Mouse (Mus musculus): ENCODE data around the gene Wdr46. TPM values are rescaled to one million over a fixed set of nuclear protein-coding genes. Genes with fewer than 3 reads are reported as not detected.
"Not testable (repeated sequence)": the region's sequence is repeated elsewhere in the genome, so short reads cannot be mapped to it uniquely, and the experiment has no call there.

Wdr46 gene
- polyA plus RNA-seq, 1 experiment from 2014 or later: 23.1 TPM

- not testable (repeated sequence) for H3K4me3 ChIP-seq (replicated peaks; ENCODE audit: low read length); ATAC-seq (ENCODE audit: insufficient read depth, low FRiP score); H3K4me2 ChIP-seq (ENCODE audit: low read depth, low read length); H3K9ac ChIP-seq (ENCODE audit: low read length); H3K27ac ChIP-seq (ENCODE audit: low read length); H3K36me3 ChIP-seq (ENCODE audit: control insufficient read depth, insufficient read depth, low read length); H3K9me3 ChIP-seq (replicated peaks; ENCODE audit: control insufficient read depth, low read length); H3K4me1 ChIP-seq (ENCODE audit: control insufficient read depth, insufficient read depth, low read length); H3K27me3 ChIP-seq (ENCODE audit: control insufficient read depth, insufficient read depth, low read length)
- 93% methylated on average over 2 of the region's 2 CpGs for WGBS
These were observed 56.6 kb downstream of the Wdr46 start for GRCm38 (mm10) chr17:33997025-33997424.

- H3K4me2 ChIP-seq (ENCODE audit: low read depth, low read length); H3K4me1 ChIP-seq (ENCODE audit: control insufficient read depth, insufficient read depth, low read length); ATAC-seq (ENCODE audit: insufficient read depth, low FRiP score); H3K4me3 ChIP-seq (replicated peaks; ENCODE audit: low read length); H3K9me3 ChIP-seq (replicated peaks; ENCODE audit: control insufficient read depth, low read length); H3K36me3 ChIP-seq (ENCODE audit: control insufficient read depth, insufficient read depth, low read length); H3K9ac ChIP-seq (ENCODE audit: low read length); H3K27ac ChIP-seq (ENCODE audit: low read length); H3K27me3 ChIP-seq (ENCODE audit: control insufficient read depth, insufficient read depth, low read length): not testable (repeated sequence)
- 53% methylated on average over 5 of the region's 5 CpGs for WGBS
These were observed 58.2 kb downstream of the Wdr46 start for GRCm38 (mm10) chr17:33998697-33999096.

Other genes starting within 250 kb of the Wdr46 start
- gene March2, start 222.0 kb upstream of the Wdr46 start, polyA plus RNA-seq (2015; fragmentation: Nextera tagmentation; extraction: Ambion mirVana): 56.0 and 58.8 TPM in 2 replicates
- gene Rab11b, start 180.1 kb upstream of the Wdr46 start, polyA plus RNA-seq (2015; fragmentation: Nextera tagmentation; extraction: Ambion mirVana): 212 and 237 TPM in 2 replicates
- gene Angptl4, start 158.8 kb upstream of the Wdr46 start, polyA plus RNA-seq (2015; fragmentation: Nextera tagmentation; extraction: Ambion mirVana): 25.8 and 30.7 TPM in 2 replicates
- 24.8 and 29.0 TPM in 2 replicates for gene Kank3, start 130.1 kb upstream of the Wdr46 start, polyA plus RNA-seq (2015; fragmentation: Nextera tagmentation; extraction: Ambion mirVana)
- 740 and 935 TPM in 2 replicates for gene Rps28, start 116.1 kb upstream of the Wdr46 start, polyA plus RNA-seq (2015; fragmentation: Nextera tagmentation; extraction: Ambion mirVana)
- gene Ndufa7, start 116.1 kb upstream of the Wdr46 start, polyA plus RNA-seq (2015; fragmentation: Nextera tagmentation; extraction: Ambion mirVana): 442 and 446 TPM in 2 replicates
- 52.0 and 54.0 TPM in 2 replicates for gene Cd320, start 97.6 kb upstream of the Wdr46 start, polyA plus RNA-seq (2015; fragmentation: Nextera tagmentation; extraction: Ambion mirVana)
- gene Gm7029, start 66.8 kb upstream of the Wdr46 start, polyA plus RNA-seq (2015; fragmentation: Nextera tagmentation; extraction: Ambion mirVana): not detected in 2 replicates
- 6.9 and 7.9 TPM in 2 replicates for gene Kifc1, start 50.0 kb upstream of the Wdr46 start, polyA plus RNA-seq (2015; fragmentation: Nextera tagmentation; extraction: Ambion mirVana)
- gene Platr17, start 35.5 kb upstream of the Wdr46 start, polyA plus RNA-seq (2015; fragmentation: Nextera tagmentation; extraction: Ambion mirVana): 0.39 and 0.40 TPM in 2 replicates
- 40.9 and 44.4 TPM in 2 replicates for gene Daxx, start 31.2 kb upstream of the Wdr46 start, polyA plus RNA-seq (2015; fragmentation: Nextera tagmentation; extraction: Ambion mirVana)
- 58.4 and 68.7 TPM in 2 replicates for gene Tapbp, start 24.8 kb upstream of the Wdr46 start, polyA plus RNA-seq (2015; fragmentation: Nextera tagmentation; extraction: Ambion mirVana)
- gene Zbtb22, start 24.8 kb upstream of the Wdr46 start, polyA plus RNA-seq (2015; fragmentation: Nextera tagmentation; extraction: Ambion mirVana): 11.4 and 12.5 TPM in 2 replicates
- 43.9 and 44.7 TPM in 2 replicates for gene Rgl2, start 11.1 kb upstream of the Wdr46 start, polyA plus RNA-seq (2015; fragmentation: Nextera tagmentation; extraction: Ambion mirVana)
- gene Pfdn6, start 317 bp upstream of the Wdr46 start, polyA plus RNA-seq (2015; fragmentation: Nextera tagmentation; extraction: Ambion mirVana): 133 and 147 TPM in 2 replicates
- 8.6 and 9.0 TPM in 2 replicates for gene B3galt4, start 10.8 kb downstream of the Wdr46 start, polyA plus RNA-seq (2015; fragmentation: Nextera tagmentation; extraction: Ambion mirVana)
- 42.6 and 45.0 TPM in 2 replicates for gene Vps52, start 15.2 kb downstream of the Wdr46 start, polyA plus RNA-seq (2015; fragmentation: Nextera tagmentation; extraction: Ambion mirVana)
- 1,606 and 1,631 TPM in 2 replicates for gene Rps18, start 15.3 kb downstream of the Wdr46 start, polyA plus RNA-seq (2015; fragmentation: Nextera tagmentation; extraction: Ambion mirVana)
- 107 and 140 TPM in 2 replicates for gene H2-K1, start 59.7 kb downstream of the Wdr46 start, polyA plus RNA-seq (2015; fragmentation: Nextera tagmentation; extraction: Ambion mirVana)
- gene Ring1, start 84.0 kb downstream of the Wdr46 start, polyA plus RNA-seq (2015; fragmentation: Nextera tagmentation; extraction: Ambion mirVana): 8.1 and 10.7 TPM in 2 replicates
- gene H2-Ke6, start 87.4 kb downstream of the Wdr46 start, polyA plus RNA-seq (2015; fragmentation: Nextera tagmentation; extraction: Ambion mirVana): 38.9 and 41.3 TPM in 2 replicates
- 194 and 195 TPM in 2 replicates for gene Slc39a7, start 91.0 kb downstream of the Wdr46 start, polyA plus RNA-seq (2015; fragmentation: Nextera tagmentation; extraction: Ambion mirVana)
- gene Rxrb, start 91.2 kb downstream of the Wdr46 start, polyA plus RNA-seq (2015; fragmentation: Nextera tagmentation; extraction: Ambion mirVana): 36.3 and 37.7 TPM in 2 replicates
- gene Col11a2, start 98.8 kb downstream of the Wdr46 start, polyA plus RNA-seq (2015; fragmentation: Nextera tagmentation; extraction: Ambion mirVana): 0.57 and 0.61 TPM in 2 replicates
- gene H2-Oa, start 151.7 kb downstream of the Wdr46 start, polyA plus RNA-seq (2015; fragmentation: Nextera tagmentation; extraction: Ambion mirVana): 0.61 and 0.64 TPM in 2 replicates
- 10.8 and 11.6 TPM in 2 replicates for gene H2-DMa, start 178.9 kb downstream of the Wdr46 start, polyA plus RNA-seq (2015; fragmentation: Nextera tagmentation; extraction: Ambion mirVana)
- 71.9 and 74.7 TPM in 2 replicates for gene Brd2, start 182.0 kb downstream of the Wdr46 start, polyA plus RNA-seq (2015; fragmentation: Nextera tagmentation; extraction: Ambion mirVana)
- 0.70 and 0.82 TPM in 2 replicates for gene H2-DMb2, start 202.6 kb downstream of the Wdr46 start, polyA plus RNA-seq (2015; fragmentation: Nextera tagmentation; extraction: Ambion mirVana)
- 2.0 and 2.9 TPM in 2 replicates for gene H2-DMb1, start 212.4 kb downstream of the Wdr46 start, polyA plus RNA-seq (2015; fragmentation: Nextera tagmentation; extraction: Ambion mirVana)
- gene Tap1, start 246.9 kb downstream of the Wdr46 start, polyA plus RNA-seq (2015; fragmentation: Nextera tagmentation; extraction: Ambion mirVana): 8.7 and 9.1 TPM in 2 replicates
- gene Psmb9, start 247.1 kb downstream of the Wdr46 start, polyA plus RNA-seq (2015; fragmentation: Nextera tagmentation; extraction: Ambion mirVana): 7.3 and 7.7 TPM in 2 replicates

Data from stomach, embryonic 16.5 days (tissue).